Mouse (Mus musculus): ENCODE results near the gene Fam173b.
"Not testable (repeated sequence)": the region's sequence is repeated elsewhere in the genome, so short reads cannot be mapped to it uniquely, and the experiment has no call there.

The Fam173b gene

GRCm38 (mm10) chr15:31601646-31602374, at the start of gene Fam173b, which contains the start of gene Cct5:
Fam173b (plus strand) TSS chr15:31601852.
Cct5 (minus strand) TSS chr15:31601804.
- peak; percentile 98 for DNase-seq

DNA sequence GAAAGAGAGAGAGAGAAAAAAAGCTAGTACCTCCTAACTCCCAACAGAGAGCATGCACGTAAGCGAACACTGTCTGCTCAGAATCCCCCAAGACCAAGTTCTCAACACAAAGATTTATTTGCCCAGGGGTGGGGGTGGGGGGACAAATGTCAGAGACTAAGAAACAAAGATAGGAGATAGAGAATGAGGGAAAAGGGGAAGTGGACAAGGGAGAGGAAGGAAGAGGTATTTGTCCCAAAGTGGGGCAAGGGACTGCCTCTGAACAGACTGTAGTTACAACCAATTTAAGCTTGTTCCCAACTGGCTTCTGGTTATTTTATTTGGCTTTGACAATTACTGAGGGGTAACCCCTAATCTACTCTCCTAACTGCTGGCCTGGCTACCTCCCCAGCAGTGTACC, 46.8 kb upstream of the Fam173b start:
- no peak for DNase-seq

DNA sequence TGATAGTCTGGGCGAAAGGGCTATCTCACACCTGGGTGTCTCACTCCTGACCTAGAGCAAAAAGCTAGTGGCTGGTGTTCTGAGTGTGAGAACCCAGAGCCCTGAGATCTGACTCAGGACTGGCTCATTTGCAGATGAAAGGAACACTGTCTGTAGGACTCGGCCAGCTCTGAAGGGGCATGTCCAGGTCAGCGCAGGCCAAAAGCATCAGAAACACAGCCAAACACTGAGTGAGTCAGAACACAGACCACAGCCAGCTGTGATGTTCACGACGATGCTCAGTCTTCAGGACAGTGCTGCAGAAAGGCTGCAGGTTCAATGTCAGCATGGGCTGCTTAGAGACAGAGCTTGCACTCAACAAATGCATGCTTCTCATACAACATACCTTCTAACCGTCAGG, 40.3 kb upstream of the Fam173b start:
- DNase-seq: no peak

GRCm38 (mm10) chr15:31561976-31562375, 39.7 kb upstream of the Fam173b start:
- DNase-seq: no peak

- DNase-seq: no peak
Measured at GRCm38 (mm10) chr15:31562847-31563246, 38.8 kb upstream of the Fam173b start.

DNA sequence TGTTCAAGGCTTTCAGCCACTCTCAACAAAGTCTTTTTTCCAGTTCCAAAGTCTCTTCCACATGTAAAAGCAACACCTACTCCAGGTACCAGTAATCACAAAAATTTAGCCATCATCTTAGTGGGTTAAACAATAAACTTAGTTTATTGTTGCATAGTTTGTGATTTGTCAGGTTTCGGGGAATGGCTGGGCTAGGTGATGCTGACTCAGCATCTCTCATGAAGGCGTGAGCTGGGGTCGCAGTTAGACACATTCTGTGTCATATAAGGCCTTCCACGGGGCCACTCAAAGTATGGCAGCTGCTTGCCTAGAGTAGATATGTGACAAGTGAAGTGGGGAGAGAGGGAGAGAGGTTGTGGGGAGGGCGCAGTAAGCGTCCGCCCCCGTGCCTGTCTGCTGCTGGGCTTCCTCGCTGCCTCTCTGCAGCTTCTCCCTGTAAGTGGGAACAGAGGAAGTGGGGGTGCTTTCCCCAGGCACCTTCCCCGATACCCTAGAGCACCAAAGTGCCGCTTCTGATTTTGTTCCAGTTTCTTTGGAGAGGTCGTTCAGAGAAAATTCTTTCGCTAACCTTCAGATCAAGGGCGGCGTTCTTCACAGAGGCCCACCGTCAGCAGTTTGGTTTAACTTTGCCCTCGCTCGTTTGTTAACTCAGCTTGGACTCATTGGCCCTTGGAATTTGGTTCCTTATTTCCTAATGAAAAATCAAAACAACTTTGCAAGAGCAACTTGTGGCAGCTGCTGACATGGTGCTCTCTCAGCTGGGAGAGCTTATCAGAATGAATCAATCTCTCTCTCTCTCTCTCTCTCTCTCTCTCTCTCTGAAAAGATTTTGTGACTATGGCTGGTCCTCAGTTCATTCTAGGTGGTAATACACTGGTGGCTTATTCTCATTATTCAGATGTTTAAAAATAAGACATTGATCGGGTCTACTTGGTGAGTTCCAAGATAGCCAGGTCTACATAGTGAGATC, 37.8 kb upstream of the Fam173b start:
- no peak for DNase-seq

- no peak for DNase-seq
Measured at GRCm38 (mm10) chr15:31565184-31565583, 36.5 kb upstream of the Fam173b start, which contains the start of gene Cmbl. Cmbl (plus strand) TSS chr15:31565389.

DNA sequence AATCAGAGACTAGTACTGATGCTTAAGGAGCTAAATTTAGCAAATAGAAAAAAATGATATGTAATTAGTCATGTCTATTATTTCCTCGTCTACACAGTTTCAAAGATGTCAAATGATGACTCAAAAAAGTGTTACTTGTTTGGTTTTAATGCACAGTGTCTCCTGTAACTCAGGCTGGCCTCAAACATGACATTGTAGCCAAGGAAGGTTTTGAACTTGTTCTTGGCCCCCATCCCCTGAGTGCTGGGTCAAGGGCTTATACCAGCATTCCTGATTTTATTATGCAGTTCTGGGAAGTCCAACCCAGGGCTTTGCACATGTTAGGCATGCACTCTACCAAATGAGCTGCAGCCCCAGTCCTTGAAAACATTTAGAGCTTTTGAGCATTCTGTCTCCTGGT, 35.9 kb upstream of the Fam173b start:
- no peak for DNase-seq

DNA sequence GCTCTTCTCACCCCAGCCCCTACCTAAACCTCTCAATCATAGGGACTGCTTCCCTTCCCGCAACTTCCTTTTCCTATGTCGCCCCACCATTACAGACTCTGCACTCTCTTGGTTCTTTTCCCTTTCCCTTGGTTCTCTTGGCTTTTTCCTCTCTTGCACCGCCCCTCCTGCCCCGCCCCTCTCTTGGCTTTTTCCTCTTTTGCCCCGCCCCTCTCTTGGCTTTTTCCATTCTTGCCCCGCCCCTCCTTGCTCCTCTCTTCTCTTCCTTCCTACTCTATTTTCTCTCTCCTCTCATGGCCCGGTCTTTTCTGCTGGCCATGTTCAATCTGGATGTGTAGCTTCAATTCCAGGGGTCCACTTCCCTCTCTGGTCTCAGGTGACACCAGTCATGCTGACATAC, 34.2 kb upstream of the Fam173b start:
- no peak for DNase-seq

DNA sequence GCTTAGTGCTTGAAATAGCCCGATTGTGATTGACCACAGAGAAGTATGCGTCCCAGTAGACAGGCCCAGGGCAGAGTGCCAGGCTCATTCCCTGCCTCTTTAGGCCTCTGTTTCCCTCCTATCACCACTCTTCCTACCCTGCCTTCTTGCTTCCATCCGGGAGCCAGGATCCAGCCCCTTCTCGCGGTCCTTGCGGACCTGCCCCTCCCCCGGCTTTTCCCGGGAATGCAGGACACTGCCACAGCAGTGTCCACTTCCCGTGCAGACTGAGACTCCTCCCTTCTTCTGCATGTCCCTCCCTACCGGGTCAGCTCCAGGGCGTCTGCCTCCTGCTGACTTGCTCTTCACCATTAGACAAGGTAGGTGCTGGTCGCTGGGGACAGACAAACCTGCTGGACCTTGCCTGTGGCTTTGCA, 33.1 kb upstream of the Fam173b start:
- no peak for DNase-seq

GRCm38 (mm10) chr15:31569325-31570022, 32.2 kb upstream of the Fam173b start:
- DNase-seq: no peak

DNA sequence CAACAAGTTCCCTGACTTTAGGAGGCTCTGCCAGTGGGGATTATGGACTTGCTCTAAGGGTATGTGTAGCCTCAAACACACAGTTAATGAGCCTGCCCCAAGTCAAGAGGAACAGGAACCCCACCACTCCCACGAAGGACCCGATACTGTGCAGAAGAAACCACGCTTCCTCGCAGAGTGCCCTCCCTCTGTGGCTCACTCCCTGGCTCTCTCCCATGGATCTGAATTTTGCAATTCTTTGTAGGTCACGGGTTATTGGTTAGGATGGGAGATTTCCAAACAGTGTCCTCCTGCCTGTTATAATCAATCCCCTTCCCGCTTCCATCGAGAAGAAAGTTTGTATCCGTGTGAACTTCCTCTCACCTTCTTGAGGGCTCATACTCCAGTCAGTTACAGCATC, 30.7 kb upstream of the Fam173b start:
- no peak for DNase-seq

DNA sequence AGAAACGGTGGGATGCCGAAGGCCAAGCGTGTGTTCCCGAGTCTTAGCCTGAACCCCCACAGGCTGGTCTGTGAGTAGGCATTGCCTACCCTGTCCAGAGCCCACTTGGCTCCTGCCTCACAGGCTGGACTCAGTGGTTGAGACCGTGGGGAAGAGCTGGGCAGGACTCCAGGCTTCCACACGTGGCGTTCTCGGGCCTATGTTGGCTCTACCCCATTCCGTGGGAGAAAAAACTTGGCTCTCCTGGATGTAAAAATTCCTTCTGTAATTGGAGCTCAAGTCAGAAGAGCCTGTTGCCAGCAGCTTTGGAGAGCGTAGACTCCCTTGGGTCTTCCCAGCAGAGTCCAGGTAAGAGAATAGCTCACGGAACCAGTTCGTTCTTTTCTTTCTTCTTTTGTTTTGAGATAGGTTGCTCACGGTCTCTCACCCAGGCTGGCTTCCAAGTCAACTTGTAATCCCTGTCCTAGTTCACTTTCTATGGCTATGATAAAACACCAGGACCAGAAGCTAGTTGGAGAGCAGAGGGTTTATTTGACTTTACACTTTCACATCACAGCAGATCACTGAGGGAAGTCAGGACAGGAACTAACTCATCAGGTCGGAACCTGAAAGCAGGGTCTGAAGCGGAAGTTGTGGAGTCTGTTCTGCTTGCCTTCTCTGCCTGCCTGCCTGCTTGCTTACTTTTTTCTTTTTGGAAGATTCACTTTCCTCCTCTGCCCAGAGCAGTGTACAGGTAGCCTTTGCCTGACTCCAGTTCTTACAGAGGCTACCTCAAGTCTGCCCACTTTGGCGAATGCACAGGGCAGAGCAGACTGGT, 29.5 kb upstream of the Fam173b start:
- DNase-seq: no peak

DNA sequence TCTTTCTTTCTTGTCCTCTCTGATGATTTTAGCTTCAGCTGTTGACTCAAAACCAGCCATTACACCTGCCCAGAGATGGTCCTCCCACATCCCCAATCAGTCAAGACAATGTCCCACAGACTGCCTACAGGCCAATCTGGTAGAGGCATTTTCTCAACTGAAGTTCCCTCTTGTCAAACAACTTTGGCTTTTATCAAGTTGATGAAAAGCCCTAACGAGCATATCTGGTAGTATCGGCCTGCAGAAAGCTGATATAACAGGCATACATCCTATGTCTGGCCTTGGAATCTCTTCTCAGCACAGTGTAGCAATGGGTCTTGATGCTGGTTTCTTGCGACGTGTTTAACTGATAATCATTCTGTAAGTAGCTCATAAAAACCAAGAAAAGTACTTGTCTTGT, 28.4 kb upstream of the Fam173b start:
- DNase-seq: no peak

- no peak for DNase-seq
Measured at GRCm38 (mm10) chr15:31573692-31574091, 28.0 kb upstream of the Fam173b start.

DNA sequence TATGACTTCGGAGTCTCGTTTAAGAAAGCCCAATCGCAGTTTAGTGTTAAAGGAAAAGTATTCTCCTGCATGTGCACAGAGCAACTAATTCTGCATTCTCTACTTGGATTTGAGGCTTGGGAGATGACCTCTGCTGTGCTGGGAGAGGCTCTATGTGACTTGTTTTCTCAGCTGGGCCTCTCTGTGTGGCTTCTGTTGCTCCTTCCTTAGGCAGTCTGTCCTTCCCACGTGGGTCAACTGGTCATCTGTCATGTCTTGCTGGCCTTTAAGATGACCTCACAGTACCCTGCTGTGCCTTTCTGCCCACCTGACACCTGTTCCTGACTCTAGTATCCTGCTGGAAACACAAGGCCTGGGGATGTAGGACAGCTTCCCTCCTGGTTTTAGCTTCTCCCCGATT, 25.6 kb upstream of the Fam173b start:
- no peak for DNase-seq

DNA sequence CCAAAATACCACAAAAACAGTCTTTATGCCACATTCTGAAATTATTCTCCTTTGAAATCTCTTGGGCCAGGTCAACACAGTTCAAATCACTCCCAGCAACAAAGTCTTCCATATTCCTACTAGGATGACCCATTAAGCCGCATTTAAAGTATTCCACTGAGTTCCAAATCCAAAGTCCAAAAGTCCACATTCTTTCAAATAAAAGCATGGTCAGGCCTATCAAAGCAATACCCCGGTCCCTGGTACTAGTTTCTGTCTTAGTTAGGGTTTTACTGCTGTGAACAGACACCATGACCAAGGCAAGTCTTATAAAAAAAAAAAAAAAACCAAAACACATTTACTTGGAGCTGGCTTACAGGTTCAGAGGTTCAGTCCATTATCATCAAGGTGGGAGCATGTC, 20.6 kb upstream of the Fam173b start:
- DNase-seq: not testable (repeated sequence)

DNA sequence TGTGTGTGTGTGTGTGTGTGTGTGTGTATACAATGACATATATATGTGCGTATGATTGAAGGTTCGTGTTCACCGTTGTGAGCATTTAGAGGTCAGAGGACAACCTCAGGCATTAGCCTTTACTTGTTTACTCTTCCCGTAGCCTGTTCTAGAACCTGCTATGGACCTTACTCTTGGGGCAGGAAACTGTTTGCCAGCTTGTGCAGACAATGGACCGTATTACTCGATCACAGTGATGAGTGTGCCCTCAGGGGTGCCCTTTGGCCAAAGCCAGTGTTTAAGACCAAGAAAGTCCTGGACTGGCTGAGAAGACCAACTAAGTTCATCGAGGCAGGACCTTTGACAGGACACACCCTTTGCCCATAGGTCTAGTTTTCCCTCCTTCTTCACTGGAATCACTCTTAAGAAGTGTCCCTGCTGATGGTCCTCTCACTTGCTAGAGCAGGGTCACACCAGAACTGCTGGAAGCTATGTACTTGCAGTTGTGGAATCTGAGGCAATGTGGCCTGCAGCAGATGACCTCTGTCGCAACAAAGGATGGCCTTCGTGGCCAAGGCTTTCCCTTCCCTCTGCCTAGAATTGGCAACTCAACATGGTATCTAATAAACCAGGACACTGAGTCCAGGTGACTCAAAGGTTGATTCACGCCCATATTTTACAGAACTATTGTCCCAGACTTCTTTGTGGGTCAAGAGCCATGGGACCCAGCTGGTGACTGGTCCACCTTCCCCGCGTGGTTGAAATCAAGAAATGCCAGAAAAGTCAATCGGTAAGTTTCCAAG, 18.2 kb upstream of the Fam173b start:
- DNase-seq: no peak

DNA sequence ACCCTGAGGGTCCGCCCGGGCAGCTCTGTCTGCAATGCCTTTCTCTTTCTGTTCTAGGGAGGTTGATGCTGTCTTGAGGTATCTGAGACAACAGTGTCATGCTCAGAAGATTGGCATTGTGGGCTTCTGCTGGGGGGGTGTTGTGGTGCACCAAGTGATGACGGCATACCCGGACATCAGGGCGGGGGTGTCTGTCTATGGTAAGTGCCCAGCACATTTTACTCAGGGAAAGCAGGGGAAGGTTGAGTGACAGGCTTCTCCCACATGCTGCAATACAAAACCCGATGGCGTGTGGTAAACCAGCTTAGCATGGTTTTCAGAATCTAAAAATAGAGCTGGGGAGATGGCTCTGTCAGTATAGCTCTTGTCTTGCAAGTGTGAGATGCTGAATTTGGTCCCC, 16.4 kb upstream of the Fam173b start:
- no peak for DNase-seq

DNA sequence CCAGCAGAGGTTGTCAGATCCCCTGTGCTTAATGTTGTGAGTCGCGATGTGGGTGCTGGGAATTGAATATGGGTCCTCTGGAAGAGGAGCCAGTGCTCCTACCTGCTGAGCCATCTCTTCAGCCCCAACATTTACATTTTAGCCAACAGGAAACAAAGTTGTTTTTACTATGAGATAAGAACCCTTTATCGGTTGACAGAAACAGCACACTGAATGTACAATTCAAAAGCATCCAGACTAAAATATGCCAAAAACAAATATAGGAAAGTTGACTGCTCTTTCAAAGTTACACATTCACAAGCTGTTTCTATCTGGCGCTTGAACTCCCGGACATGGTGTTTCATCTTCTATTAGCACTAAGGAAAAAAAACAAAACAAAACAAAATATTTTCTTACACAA, 15.6 kb upstream of the Fam173b start:
- no peak for DNase-seq

- peak; percentile 59 for DNase-seq
Measured at GRCm38 (mm10) chr15:31586519-31586918, 15.1 kb upstream of the Fam173b start.

DNA sequence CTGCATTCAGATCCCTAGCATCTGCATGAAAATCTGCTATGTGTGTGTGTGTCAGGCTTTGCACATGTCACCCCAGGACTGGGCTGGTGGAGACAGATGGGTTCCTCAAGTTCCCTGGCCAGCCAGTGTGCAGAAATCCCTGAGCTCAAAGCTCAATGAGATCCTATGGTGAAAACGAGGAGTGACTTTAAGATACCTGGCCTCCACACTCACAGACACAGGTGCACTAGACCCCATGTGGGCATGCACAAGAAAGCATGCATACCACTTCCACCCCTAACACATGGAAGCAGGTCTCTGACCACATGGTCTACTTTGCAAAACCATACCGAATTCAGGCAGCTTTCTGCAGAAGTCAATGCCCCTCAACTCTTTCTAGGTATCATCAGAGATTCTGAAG, 13.9 kb upstream of the Fam173b start:
- DNase-seq: no peak
